Mouse (Mus musculus) limb, embryonic 14.5 days (tissue): ENCODE measurements around the gene Slc39a1. TPM values are rescaled to one million over a fixed set of nuclear protein-coding genes. Genes with fewer than 3 reads are reported as not detected.

Experiments
- ATAC-seq: fragments of 200-750 bp; cut with Nextera tagmentation; 2 replicates; pipeline ENCODE4 v1.8.0; 2017; ENCODE audit warnings: low read depth, moderate number of reproducible peaks, moderate TSS enrichment; ENCODE audit not compliant: low FRiP score
- DNase-seq: peaks from one replicate; pipeline ENCODE4 v3.0.0-alpha.2; 2015; ENCODE audit warnings: low spot score
- H3K27ac ChIP-seq: fragments of 300-500 bp; sonication (generic); replicated peaks from 2 replicates; pipeline ENCODE4 v1.5.1; 2014; ENCODE audit warnings: low read depth, mild to moderate bottlenecking, low read length, moderate library complexity, mixed read lengths
- H3K27me3 ChIP-seq: fragments of 300-500 bp; sonication (generic); 2 replicates; pipeline ENCODE4 v1.6.1; 2014; ENCODE audit warnings: low read length, mixed read lengths; ENCODE audit not compliant: control insufficient read depth, insufficient read depth
- H3K36me3 ChIP-seq: fragments of 300-500 bp; sonication (generic); 2 replicates; pipeline ENCODE4 v1.6.1; 2014; ENCODE audit warnings: mild to moderate bottlenecking, low read length, moderate library complexity, mixed read lengths; ENCODE audit not compliant: control insufficient read depth, insufficient read depth
- H3K4me1 ChIP-seq: fragments of 300-500 bp; sonication (generic); 2 replicates; pipeline ENCODE4 v1.6.1; 2014; ENCODE audit warnings: antibody characterized with exemption, low read length, mixed read lengths; ENCODE audit not compliant: control insufficient read depth, insufficient read depth
- H3K4me2 ChIP-seq: fragments of 300-500 bp; sonication (generic); replicated peaks from 2 replicates; pipeline ENCODE4 v1.6.1; 2014; ENCODE audit warnings: low read depth, mild to moderate bottlenecking, low read length, moderate library complexity; ENCODE audit not compliant: severe bottlenecking
- H3K4me3 ChIP-seq: fragments of 300-500 bp; sonication (generic); replicated peaks from 2 replicates; pipeline ENCODE4 v1.5.1; 2014; ENCODE audit warnings: low read length
- H3K9ac ChIP-seq: fragments of 300-500 bp; sonication (generic); 2 replicates; pipeline ENCODE4 v1.6.1; 2014; ENCODE audit warnings: mild to moderate bottlenecking, low read depth, low read length, moderate library complexity; ENCODE audit not compliant: severe bottlenecking
- H3K9me3 ChIP-seq: fragments of 300-500 bp; sonication (generic); 2 replicates; pipeline ENCODE4 v1.6.1; 2016; ENCODE audit warnings: low read length; ENCODE audit not compliant: control insufficient read depth
- POLR2A ChIP-seq: fragments of 200-500 bp; IDR thresholded peaks from 2 replicates; pipeline ENCODE4 v1.8.0; 2012; ENCODE audit warnings: inconsistent platforms, mild to moderate bottlenecking, moderate library complexity, borderline replicate concordance; ENCODE audit not compliant: insufficient read depth, insufficient read length; ENCODE audit errors: extremely low read depth
- WGBS: fragments of 180-500 bp; shearing (Covaris S2); extraction: QIAGEN DNeasy Blood & Tissue Kit; methylation state at CpG from one replicate; pipeline ENCODE4 v1.1.7; 2014; 5-methylcytosine and 5-hydroxymethylcytosine counted together
- polyA plus RNA-seq, 2 experiments: library from polyadenylated mRNA; depleted of rRNA in 1 of 2; stranded (reverse) in 1 of 2; unstranded in 1 of 2; fragments of >200 nt; fragmentation: Nextera tagmentation in 1 of 2; extraction: Ambion mirVana in 1 of 2; gene quantifications; 2 replicates each; pipeline versions ENCODE4 v1.2.1 to v1.2.3; 2012 to 2014

The Slc39a1 gene
- polyA plus RNA-seq, 2 experiments: 56.8 to 104 TPM

- no peak overlapping the region for H3K27ac ChIP-seq
- ATAC-seq (no peak), DNase-seq (no peak)
- no peak overlapping the region for H3K9ac ChIP-seq
- H3K4me3 ChIP-seq: no peak overlapping the region
- H3K4me1 ChIP-seq: 0 out of 2 replicates have a peak, but pooled peaks cover 6% of the 10 kb centered on the region
- no peaks in the 10 kb centered on the region for H3K9me3 ChIP-seq
- H3K4me2 ChIP-seq: peak overlapping the region; percentile 68
- TF ChIP-seq POLR2A: no peak
- peaks cover 59% of the 10 kb centered on the region for H3K36me3 ChIP-seq
- H3K27me3 ChIP-seq: no peaks in the 10 kb centered on the region
- WGBS: 94% methylated on average over 20 of the region's 20 CpGs
Measured at GRCm38 (mm10) chr3:90266901-90267775, 19.2 kb downstream of the Slc39a1 start.

GRCm38 (mm10) chr3:90268190-90268589 lies 20.2 kb downstream of the Slc39a1 start:
- Histone ChIP-seq H3K27me3 (no peaks in the 10 kb centered on the region), H3K36me3 (peaks cover 59% of the 10 kb centered on the region), H3K9ac (no peak overlapping the region), H3K9me3 (no peaks in the 10 kb centered on the region), H3K4me3 (no peak overlapping the region), H3K4me2 (no peak overlapping the region), H3K4me1 (0 out of 2 replicates have a peak, but pooled peaks cover 6% of the 10 kb centered on the region), H3K27ac (no peak overlapping the region)
- WGBS: 92% methylated on average over 11 of the region's 11 CpGs
- DNase-seq: no peak
- ATAC-seq: no peak
- TF ChIP-seq POLR2A: no peak

GRCm38 (mm10) chr3:90268971-90269370 lies 21.0 kb downstream of the Slc39a1 start:
- DNase-seq: no peak

DNA sequence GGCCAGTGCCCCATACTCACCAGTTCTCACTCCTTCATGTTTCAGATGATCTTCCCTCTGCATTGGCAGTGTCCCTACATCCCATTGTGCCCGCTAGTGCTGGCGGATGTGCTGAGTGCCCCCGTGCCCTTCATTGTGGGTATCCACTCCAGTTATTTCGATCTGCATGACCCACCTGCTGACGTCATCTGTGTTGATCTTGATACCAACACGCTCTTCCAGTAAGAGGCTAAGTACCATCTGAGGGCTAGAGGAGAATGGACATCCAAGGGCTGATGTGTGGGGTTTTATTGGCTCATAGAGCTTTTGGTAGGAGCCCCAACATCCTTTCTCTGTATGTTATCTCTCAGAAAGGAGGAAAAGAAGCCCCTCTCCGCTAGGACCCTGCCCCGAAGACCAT lies 22.8 kb downstream of the Slc39a1 start:
- DNase-seq (no peak), ATAC-seq (no peak)
- Histone ChIP-seq H3K9me3 (no peaks in the 10 kb centered on the region), H3K27me3 (no peaks in the 10 kb centered on the region), H3K27ac (no peak overlapping the region), H3K4me2 (no peak overlapping the region), H3K4me3 (no peak overlapping the region), H3K4me1 (0 out of 2 replicates have a peak, but pooled peaks cover 6% of the 10 kb centered on the region), H3K9ac (no peak overlapping the region), H3K36me3 (peaks cover 63% of the 10 kb centered on the region)
- TF ChIP-seq POLR2A: no peak
- WGBS: 89% methylated on average over 8 of the region's 8 CpGs

More at GRCm38 (mm10) chr3:90268971-90269370, 21.0 kb downstream of the Slc39a1 start:
- WGBS: 89% methylated on average over 16 of the region's 16 CpGs
- Histone ChIP-seq H3K9ac (no peak overlapping the region), H3K27ac (no peak overlapping the region), H3K4me3 (no peak overlapping the region), H3K9me3 (no peaks in the 10 kb centered on the region), H3K27me3 (no peaks in the 10 kb centered on the region), H3K4me1 (0 out of 2 replicates have a peak, but pooled peaks cover 6% of the 10 kb centered on the region), H3K36me3 (peaks cover 58% of the 10 kb centered on the region), H3K4me2 (no peak overlapping the region)
- no peak for TF ChIP-seq POLR2A
- ATAC-seq: no peak

DNA sequence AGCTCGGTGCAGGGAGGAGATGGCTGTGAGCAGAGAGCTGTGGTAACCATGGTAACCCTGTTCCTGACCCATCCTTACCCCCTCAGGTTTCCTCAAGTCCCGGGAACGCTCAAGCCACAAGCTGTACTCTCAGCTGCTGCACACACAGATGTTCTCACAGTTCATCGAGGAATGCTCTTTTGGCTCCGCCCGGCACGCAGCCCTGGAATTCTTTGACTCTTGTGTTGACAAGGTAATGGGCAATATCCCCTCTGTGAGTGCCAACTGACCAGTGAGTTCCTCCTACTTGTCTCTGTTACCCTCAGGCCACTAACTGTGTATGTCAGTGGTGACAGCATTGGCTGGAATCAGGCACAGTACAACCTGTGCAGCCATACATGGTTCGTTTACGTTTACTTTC lies 24.2 kb downstream of the Slc39a1 start:
- Histone ChIP-seq H3K27me3 (no peaks in the 10 kb centered on the region), H3K27ac (no peak overlapping the region), H3K4me2 (no peak overlapping the region), H3K4me3 (no peak overlapping the region), H3K9ac (no peak overlapping the region), H3K9me3 (no peaks in the 10 kb centered on the region), H3K4me1 (no peaks in the 10 kb centered on the region), H3K36me3 (peaks cover 73% of the 10 kb centered on the region)
- 74% methylated on average over 9 of the region's 9 CpGs for WGBS
- TF ChIP-seq POLR2A: no peak
- ATAC-seq (no peak), DNase-seq (no peak)
